Mouse (Mus musculus): ENCODE results near the gene Mapk8ip2. TPM values are rescaled to one million over a fixed set of nuclear protein-coding genes. Genes with fewer than 3 reads are reported as not detected.
A peak's percentile ranks its signal among the peaks of the same experiment; 100 is the strongest.
"Not testable (repeated sequence)": the region's sequence is repeated elsewhere in the genome, so short reads cannot be mapped to it uniquely, and the experiment has no call there.

Mapk8ip2 gene
- total RNA-seq (2021): 100 to 1,000 TPM; 228 to 240 TPM
- long read RNA-seq, experiment 1, full-length matches to known transcripts: 146 of 234 reads
- long read RNA-seq, experiment 1, partial matches to known transcripts: 58 of 234 reads
- long read RNA-seq, experiment 1, other reads (novel, unspliced or antisense): 30 of 234 reads
- long read RNA-seq, experiment 2, full-length matches to known transcripts: 100 of 165 reads
- long read RNA-seq, experiment 2, partial matches to known transcripts: 56 of 165 reads
- long read RNA-seq, experiment 2, other reads (novel, unspliced or antisense): 9 of 165 reads

- DNase-seq (ENCODE audit: low spot score in 2 of 2): peak; percentile 59 to 71
Measured at GRCm38 (mm10) chr15:89453865-89454478, at the start of gene Mapk8ip2. Gene Mapk8ip2, plus strand, starts transcription at chr15:89453913.

- no peak for DNase-seq (ENCODE audit: low spot score in 2 of 2)
Measured at GRCm38 (mm10) chr15:89404831-89405623, 48.7 kb upstream of the Mapk8ip2 start.

- no peak for DNase-seq (ENCODE audit: low spot score in 2 of 2)
Measured at GRCm38 (mm10) chr15:89406691-89407090, 47.0 kb upstream of the Mapk8ip2 start.

- no peak for DNase-seq (ENCODE audit: low spot score in 2 of 2)
Measured at GRCm38 (mm10) chr15:89410118-89410517, 43.6 kb upstream of the Mapk8ip2 start, which contains the start of gene Syce3. Gene Syce3, minus strand, starts transcription at chr15:89410503.

GRCm38 (mm10) chr15:89415282-89415681, 38.4 kb upstream of the Mapk8ip2 start:
- DNase-seq (ENCODE audit: low spot score in 2 of 2): no peak

- no peak for DNase-seq (ENCODE audit: low spot score in 2 of 2)
Measured at GRCm38 (mm10) chr15:89421938-89422337, 31.8 kb upstream of the Mapk8ip2 start.

GRCm38 (mm10) chr15:89424621-89425020, 29.1 kb upstream of the Mapk8ip2 start:
- no peak for DNase-seq (ENCODE audit: low spot score in 2 of 2)

- no peak for DNase-seq (ENCODE audit: low spot score in 2 of 2)
Measured at GRCm38 (mm10) chr15:89425711-89426121, 28.0 kb upstream of the Mapk8ip2 start, which contains the start of gene Cpt1b. Gene Cpt1b, minus strand, starts transcription at chr15:89425863.

GRCm38 (mm10) chr15:89426716-89427115, 27.0 kb upstream of the Mapk8ip2 start:
- no peak for DNase-seq (ENCODE audit: low spot score in 2 of 2)

- no peak for DNase-seq (ENCODE audit: low spot score in 2 of 2)
Measured at GRCm38 (mm10) chr15:89428136-89428790, 25.4 kb upstream of the Mapk8ip2 start.

GRCm38 (mm10) chr15:89428821-89429351, 24.8 kb upstream of the Mapk8ip2 start:
- no peak for DNase-seq (ENCODE audit: low spot score in 2 of 2)

- DNase-seq (ENCODE audit: low spot score in 2 of 2): peak; percentile 92 to 95
Measured at GRCm38 (mm10) chr15:89429352-89430221, 24.1 kb upstream of the Mapk8ip2 start, which contains the start of the genes C730034F03Rik, Gm44502 and Chkb. Gene C730034F03Rik, plus strand, starts transcription at chr15:89429589. Gene Gm44502, minus strand, starts transcription at chr15:89429696. Gene Chkb, minus strand, starts transcription at chr15:89429908.

GRCm38 (mm10) chr15:89430341-89430740, 23.4 kb upstream of the Mapk8ip2 start:
- no peak for DNase-seq (ENCODE audit: low spot score in 2 of 2)

GRCm38 (mm10) chr15:89430771-89431170, 22.9 kb upstream of the Mapk8ip2 start:
- DNase-seq (ENCODE audit: low spot score in 2 of 2): not testable (repeated sequence)

- no peak for DNase-seq (ENCODE audit: low spot score in 2 of 2)
Measured at GRCm38 (mm10) chr15:89431271-89431670, 22.4 kb upstream of the Mapk8ip2 start.

GRCm38 (mm10) chr15:89431806-89432205, 21.9 kb upstream of the Mapk8ip2 start:
- DNase-seq (ENCODE audit: low spot score in 2 of 2): no peak

- no peak for DNase-seq (ENCODE audit: low spot score in 2 of 2)
Measured at GRCm38 (mm10) chr15:89432946-89433345, 20.8 kb upstream of the Mapk8ip2 start.

GRCm38 (mm10) chr15:89434136-89434535, 19.6 kb upstream of the Mapk8ip2 start:
- no peak for DNase-seq (ENCODE audit: low spot score in 2 of 2)

GRCm38 (mm10) chr15:89435878-89436277, 17.8 kb upstream of the Mapk8ip2 start:
- DNase-seq (ENCODE audit: low spot score in 2 of 2): no peak

Measured in left cerebral cortex, adult 18-20 months (tissue).